Mouse (Mus musculus) heart, postnatal 14 days (tissue): ENCODE results near the gene Prl2b1. TPM values are rescaled to one million over a fixed set of nuclear protein-coding genes. Genes with fewer than 3 reads are reported as not detected.

Experiments used
- DNase-seq, 2 experiments: peaks; one replicate each; pipeline ENCODE4 v3.0.0; 2021 to 2022
- intact Hi-C: fragments of 180-260 bp; cut with DNase I; formaldehyde crosslinking; loops from one replicate; pipeline ENCODE4 v1.15.1; 2025
- long read RNA-seq, 2 experiments: library from polyadenylated mRNA; stranded (forward); transcript quantifications; one replicate each; pipeline ENCODE4 v2.0.0; 2021
- total RNA-seq, 2 experiments: library from RNA; stranded (reverse); gene quantifications; 2 replicates each; pipeline ENCODE4 v1.2.3; 2021

Gene Prl2b1
- not detected for total RNA-seq
- long read RNA-seq, experiment 1, result 0 reads
- long read RNA-seq, experiment 2, result 0 reads

DNA sequence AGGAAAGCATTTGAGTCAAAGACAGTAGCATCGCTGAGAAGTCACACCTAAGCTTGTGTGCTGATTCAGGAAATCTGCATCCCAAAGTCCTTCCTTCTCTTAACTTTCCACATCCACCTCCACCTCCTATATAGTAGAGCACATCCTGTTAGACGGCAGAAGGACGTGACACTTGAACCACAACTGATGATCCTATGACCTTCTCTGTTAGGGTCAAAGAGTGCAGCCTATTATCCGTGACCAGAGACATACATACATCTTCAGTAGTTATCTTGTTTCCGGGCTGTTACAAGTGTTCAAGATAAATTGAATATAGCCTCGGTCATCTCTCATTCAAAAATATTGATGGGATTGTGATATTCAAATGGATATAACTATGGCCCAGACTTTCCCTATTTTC, at the start of gene Prl2b1:
Gene Prl2b1, minus strand, starts transcription at position 101 of the 400 bp plus-strand sequence.
- intact Hi-C loops, result no loop called here
- DNase-seq, result no peak

DNA sequence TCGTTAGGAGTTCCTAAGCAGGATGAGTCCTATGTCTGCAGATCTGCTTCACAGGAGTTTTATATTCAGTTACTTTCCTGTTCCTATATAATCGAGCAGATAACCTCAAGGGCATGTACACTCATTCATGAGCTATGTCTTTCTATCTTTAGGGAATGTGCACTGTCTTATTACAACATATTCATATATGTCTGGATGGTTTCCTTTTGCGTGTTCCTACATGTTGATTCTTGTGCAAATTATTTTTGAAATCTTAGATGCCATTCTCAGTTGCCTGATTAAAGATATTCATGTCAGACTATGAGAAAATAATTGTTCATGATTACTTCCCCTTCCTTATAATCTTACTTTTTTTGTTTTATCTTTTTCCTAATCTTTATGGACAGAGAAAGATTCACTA, 47.9 kb upstream of the Prl2b1 start, which contains the start of gene Prl8a6:
Gene Prl8a6, minus strand, starts transcription at position 101 of the 400 bp plus-strand sequence.
- intact Hi-C loops, result no loop called here
- DNase-seq, result no peak

DNA sequence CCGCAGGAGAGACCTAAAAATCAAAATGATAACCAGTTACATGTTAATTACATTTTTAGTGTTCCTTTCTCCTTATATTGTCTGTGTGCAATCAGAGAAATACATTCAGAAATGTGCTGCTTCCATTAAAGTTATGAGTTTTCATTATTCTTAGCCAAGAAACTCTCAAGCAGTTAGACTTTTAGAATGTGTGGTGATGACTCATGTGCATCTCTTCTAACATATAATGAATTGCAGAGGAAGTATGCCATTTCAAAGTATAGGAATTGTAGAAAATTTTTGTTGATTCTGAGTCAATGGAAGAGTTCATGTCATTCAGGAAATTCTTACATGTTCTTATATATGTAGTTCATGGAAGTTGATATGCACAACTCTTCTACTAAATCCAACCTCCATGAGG, 42.5 kb upstream of the Prl2b1 start:
- DNase-seq, result no peak
- intact Hi-C loops, result no loop called here

- no peak for DNase-seq
- intact Hi-C loops, result no loop called here
These were observed 23.0 kb upstream of the Prl2b1 start for GRCm38 (mm10) chr13:27413640-27414039.

DNA sequence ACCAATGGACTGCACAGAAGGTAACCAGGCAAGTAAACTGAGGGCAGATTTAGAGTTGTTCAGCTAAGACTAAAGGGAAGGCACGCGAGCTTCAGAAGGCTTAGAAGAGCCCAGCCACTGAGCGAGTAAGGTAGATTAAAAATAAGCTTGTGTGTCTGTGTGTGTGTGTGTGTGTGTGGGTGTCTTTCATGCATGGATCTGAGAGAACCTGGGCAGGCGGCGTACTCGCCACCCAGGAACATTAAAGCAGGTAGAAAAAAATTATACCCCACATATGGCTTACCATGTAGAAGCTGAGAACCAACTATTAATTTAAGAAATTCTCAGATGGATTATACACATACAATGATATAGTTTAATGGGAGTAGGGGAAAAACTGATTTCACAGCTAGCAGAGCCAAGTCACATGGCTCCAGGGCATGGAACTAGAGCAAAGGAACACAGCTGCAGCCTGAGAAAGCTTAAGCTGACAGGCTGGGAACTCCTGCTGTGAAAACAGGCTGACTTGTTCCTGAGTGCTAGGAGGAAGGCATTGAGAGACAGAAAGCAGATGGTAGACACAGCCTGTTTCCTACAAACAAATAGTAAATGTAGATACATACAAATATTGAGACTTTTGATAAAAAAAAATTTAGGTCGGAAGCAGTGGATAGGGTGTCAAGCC, 8.5 kb upstream of the Prl2b1 start:
- intact Hi-C loops, result no loop called here
- DNase-seq, result no peak

DNA sequence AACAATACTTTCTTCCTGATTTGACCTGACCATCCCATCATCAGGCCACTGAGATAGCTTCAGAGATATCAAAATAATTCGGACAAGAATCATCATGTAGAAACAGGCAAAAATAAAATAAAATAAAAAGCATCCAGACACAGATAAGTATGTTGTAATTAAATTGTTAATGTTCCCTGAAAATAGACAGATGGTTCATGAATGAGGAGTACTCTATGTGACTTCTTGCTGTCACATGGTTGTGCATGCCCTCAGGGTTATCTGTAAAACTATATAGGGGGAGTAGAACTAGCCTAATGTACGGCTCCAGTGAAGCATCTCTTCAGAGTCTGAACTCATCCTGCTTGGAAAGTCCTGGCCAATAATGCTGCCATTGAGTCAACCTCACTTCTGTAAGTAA, 45.3 kb downstream of the Prl2b1 start, which contains the start of gene Prl8a2:
Gene Prl8a2, plus strand, starts transcription at position 301 of the 400 bp plus-strand sequence.
- DNase-seq, result no peak
- intact Hi-C loops, result no loop called here

GRCm38 (mm10) chr13:27342733-27343275, 47.8 kb downstream of the Prl2b1 start:
- intact Hi-C loops, result no loop called here
- DNase-seq, result no peak

GRCm38 (mm10) chr13:27334989-27335388, 55.7 kb downstream of the Prl2b1 start:
- intact Hi-C loops, result no loop called here
- no peak for DNase-seq

Other genes with a start within 250 kb of the Prl2b1 start
- gene Prl3d3, start 234.1 kb downstream of the Prl2b1 start, total RNA-seq, result not detected
- not detected for gene Prl3c1, start 194.2 kb downstream of the Prl2b1 start, total RNA-seq
- gene Prl3b1, start 149.0 kb downstream of the Prl2b1 start, total RNA-seq, result not detected
- not detected for gene Prl3a1, start 131.4 kb downstream of the Prl2b1 start, total RNA-seq
- not detected for gene Prl6a1, start 78.2 kb downstream of the Prl2b1 start, total RNA-seq
- not detected for gene Prl8a2, start 45.2 kb downstream of the Prl2b1 start, total RNA-seq
- gene Prl8a6, start 47.8 kb upstream of the Prl2b1 start, total RNA-seq, result not detected
- not detected for gene Prl8a8, start 122.4 kb upstream of the Prl2b1 start, total RNA-seq
- not detected for gene Prl8a9, start 173.8 kb upstream of the Prl2b1 start, total RNA-seq
- gene Prl8a1, start 191.3 kb upstream of the Prl2b1 start, total RNA-seq, result not detected
- not detected for gene Prl7b1, start 219.7 kb upstream of the Prl2b1 start, total RNA-seq